Mouse (Mus musculus): Measurements from ENCODE around the gene Zc3h7a.

- TF ChIP-seq POLR2A (IDR thresholded peaks at IDR 0.05; ENCODE audit: low read depth, low read length) (no peak), CTCF (IDR thresholded peaks at IDR 0.05; ENCODE audit: borderline replicate concordance, insufficient read depth, low read length) (no peak)
Observed at GRCm38 (mm10) chr16:11093717-11094386, 82.3 kb downstream of the Zc3h7a start.
